ENCODE assay signal across 13 mouse cellular contexts in the genomic region with DNA sequence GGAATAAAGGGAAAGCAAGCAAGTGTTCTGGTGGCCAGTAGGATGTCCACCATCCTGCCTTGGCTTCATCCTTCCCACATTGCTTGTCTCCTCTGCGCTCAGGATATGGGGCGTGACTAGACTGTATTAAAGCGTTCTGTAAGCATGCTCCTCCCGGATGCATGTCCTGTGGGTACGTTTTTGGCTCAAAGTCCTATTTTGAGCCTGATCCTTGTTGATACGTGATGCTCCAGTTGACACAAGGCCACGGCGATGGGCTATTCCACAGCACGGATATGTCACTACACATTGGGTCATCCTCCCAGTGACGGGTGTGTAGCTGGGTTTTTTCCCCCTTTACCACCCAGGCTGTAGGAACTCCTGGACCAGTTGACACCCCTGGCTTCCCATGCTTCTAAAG.
"Had no signal": no experiment of that assay in that cellular context is flagged by ENCODE, and none has a peak within 500 bp of the region (broad histone marks: within the 10 kb centered on the region; RNA-seq: fewer than 3 reads in every experiment).

No protein-coding gene starts in this region.

- H3K9me3 ChIP-seq: limb, embryonic 15.5 days; liver, embryonic 12.5 days; lung, embryonic 15.5 days; megakaryocyte, embryonic 14.5 days; midbrain, embryonic 13.5 days; neural tube, embryonic 12.5 days had no signal

- H3K4me3 ChIP-seq: layer of hippocampus, adult 2 months; limb, embryonic 15.5 days; liver, embryonic 12.5 days; lung, embryonic 15.5 days; megakaryocyte, embryonic 14.5 days; midbrain, embryonic 13.5 days; neural tube, embryonic 12.5 days had no signal

- H3K27ac ChIP-seq: layer of hippocampus, adult 2 months; limb, embryonic 15.5 days; liver, embryonic 12.5 days; lung, embryonic 15.5 days; macrophage; midbrain, embryonic 13.5 days; neural tube, embryonic 12.5 days had no signal

- H3K36me3 ChIP-seq: limb, embryonic 15.5 days; liver, embryonic 12.5 days; lung, embryonic 15.5 days; midbrain, embryonic 13.5 days; neural tube, embryonic 12.5 days had no signal

- DNase-seq: kidney, adult 8-10 months; kidney, postnatal 25 days; lung, postnatal 14 days; right cerebral cortex, postnatal 14 days; thymus, postnatal 36 days had no signal
